In the genomic region with DNA sequence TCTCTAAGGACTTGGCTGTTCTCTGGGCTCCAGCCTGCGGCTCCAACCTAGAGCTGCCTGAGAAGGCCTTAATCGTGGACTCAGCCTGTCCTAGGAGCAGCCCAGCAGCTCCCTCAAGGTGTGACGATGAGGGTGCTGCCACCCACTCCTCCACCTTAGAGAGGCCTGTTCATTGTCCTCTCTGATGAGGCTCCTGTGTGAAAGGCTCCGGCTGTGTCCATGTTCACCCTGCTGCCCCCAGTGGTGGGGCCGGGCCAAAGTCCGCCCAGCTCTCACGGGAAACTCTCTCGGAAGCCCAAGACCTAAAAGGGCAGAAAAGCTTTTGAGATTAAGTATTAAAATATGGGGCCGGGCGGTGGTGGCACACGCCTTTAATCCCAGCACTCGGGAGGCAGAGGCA, we compare ENCODE assay signal across 9 mouse cellular contexts. TPM values are rescaled to one million over a fixed set of nuclear protein-coding genes. Genes with fewer than 3 reads are reported as not detected.
DNase-seq lines count a peak whose midpoint lies in the region; ATAC-seq and TF ChIP-seq lines count a peak whose summit lies in the region.
"Had no signal": no experiment of that assay in that cellular context is flagged by ENCODE, and none has a peak within 500 bp of the region (broad histone marks: within the 10 kb centered on the region; RNA-seq: fewer than 3 reads in every experiment).

No protein-coding gene starts in this region.

- 36% methylated on average over 12 of the region's 12 CpGs for WGBS in intestine, postnatal 0 days
- 43% methylated on average over 12 of the region's 12 CpGs for WGBS in lung, embryonic 14.5 days
- 57% methylated on average over 12 of the region's 12 CpGs for WGBS in hindbrain, embryonic 13.5 days

- H3K27me3 ChIP-seq in intestine, postnatal 0 days (replicated peaks; ENCODE audit: control insufficient read depth, insufficient read depth, low read length), result no peaks in the 10 kb centered on the region
- no peaks in the 10 kb centered on the region for H3K27me3 ChIP-seq in lung, embryonic 14.5 days (ENCODE audit: insufficient read depth, low read length)
- H3K27me3 ChIP-seq in hindbrain, embryonic 13.5 days, result no peaks in the 10 kb centered on the region
- H3K27me3 ChIP-seq: Patski had no signal

- no peak overlapping the region for H3K4me3 ChIP-seq in brown adipose tissue, adult 24 weeks (ENCODE audit: insufficient read depth, low read depth, low read length)
- no peak overlapping the region for H3K4me3 ChIP-seq in intestine, postnatal 0 days (ENCODE audit: low read depth, low read length)
- no peak overlapping the region for H3K4me3 ChIP-seq in lung, embryonic 14.5 days (ENCODE audit: low read depth, low read length)
- H3K4me3 ChIP-seq in hindbrain, embryonic 13.5 days, result no peak overlapping the region

- no peaks in the 10 kb centered on the region for H3K9me3 ChIP-seq in intestine, postnatal 0 days (ENCODE audit: control insufficient read depth)
- H3K9me3 ChIP-seq in lung, embryonic 14.5 days (ENCODE audit: low read depth, low read length), result no peaks in the 10 kb centered on the region
- H3K9me3 ChIP-seq in hindbrain, embryonic 13.5 days, result no peaks in the 10 kb centered on the region

- H3K4me1 ChIP-seq in brown adipose tissue, adult 24 weeks (ENCODE audit: control insufficient read depth, insufficient read depth, insufficient read length, low read length), result peaks cover 19% of the 10 kb centered on the region
- H3K4me1 ChIP-seq in intestine, postnatal 0 days (replicated peaks; ENCODE audit: control insufficient read depth, insufficient read depth, low read length), result peaks cover 8% of the 10 kb centered on the region
- peaks cover 29% of the 10 kb centered on the region for H3K4me1 ChIP-seq in lung, embryonic 14.5 days (ENCODE audit: insufficient read depth)
- H3K4me1 ChIP-seq in hindbrain, embryonic 13.5 days (replicated peaks), result peaks cover 38% of the 10 kb centered on the region

- TF ChIP-seq CTCF in intestine, postnatal 0 days (IDR thresholded peaks at IDR 0.05; ENCODE audit: low read depth), result peak; percentile 64
- TF ChIP-seq CTCF in lung, embryonic 14.5 days (IDR thresholded peaks at IDR 0.05; ENCODE audit: low read depth), result peak; percentile 61

- 0 out of 2 replicates have a peak, but pooled peaks have one; percentile 4 for ATAC-seq in intestine, postnatal 0 days
- no peak for ATAC-seq in lung, embryonic 14.5 days (ENCODE audit: insufficient read depth)
- no peak for ATAC-seq in hindbrain, embryonic 13.5 days (ENCODE audit: low FRiP score)
- ATAC-seq: Patski had no signal

- no peak overlapping the region for H3K4me2 ChIP-seq in intestine, postnatal 0 days (replicated peaks; ENCODE audit: low read depth)
- no peak overlapping the region for H3K4me2 ChIP-seq in lung, embryonic 14.5 days
- H3K4me2 ChIP-seq in hindbrain, embryonic 13.5 days, result no peak overlapping the region

- no peaks in the 10 kb centered on the region for H3K36me3 ChIP-seq in intestine, postnatal 0 days (ENCODE audit: control insufficient read depth, insufficient read depth)
- H3K36me3 ChIP-seq in lung, embryonic 14.5 days (ENCODE audit: insufficient read depth), result no peaks in the 10 kb centered on the region
- H3K36me3 ChIP-seq in hindbrain, embryonic 13.5 days, result no peaks in the 10 kb centered on the region

- DNase-seq in heart, adult 18-20 months, result peak; percentile 78 to 79
- DNase-seq in heart, adult 8-10 months (ENCODE audit: low spot score), result no peak
- peak; percentile 59 for DNase-seq in lung, embryonic 14.5 days
- DNase-seq in thymus, postnatal 36 days, result no peak
- DNase-seq in layer of hippocampus, postnatal 14 days (ENCODE audit: low spot score in 2 of 2), result no peak

- no peak overlapping the region for H3K9ac ChIP-seq in intestine, postnatal 0 days (ENCODE audit: low read depth, low read length)
- H3K9ac ChIP-seq in lung, embryonic 14.5 days, result no peak overlapping the region
- no peak overlapping the region for H3K9ac ChIP-seq in hindbrain, embryonic 13.5 days

- peak overlapping the region; percentile 62 for H3K27ac ChIP-seq in brown adipose tissue, adult 24 weeks (replicated peaks; ENCODE audit: low read depth, low read length)
- H3K27ac ChIP-seq in intestine, postnatal 0 days (ENCODE audit: low read depth, low read length), result no peak overlapping the region; the same call in 1 of the 2 replicates
- H3K27ac ChIP-seq in lung, embryonic 14.5 days (ENCODE audit: low read depth), result no peak overlapping the region
- no peak overlapping the region for H3K27ac ChIP-seq in hindbrain, embryonic 13.5 days

RNA-seq across cellular contexts. Expression of gene Scyl1, which starts 48.3 kb away (rescaled TPM):
- total RNA-seq in heart, adult 18-20 months (2021), result 10 to 100 TPM; 55.1 to 67.8 TPM
- total RNA-seq in heart, adult 8-10 months (2022), result 10 to 100 TPM; 63.3 to 70.6 (median 67.2) TPM
- 49.2 and 54.3 TPM in 2 replicates for polyA plus RNA-seq in brown adipose tissue, adult 24 weeks (2012; ENCODE audit: insufficient read depth, insufficient read length, missing spikeins)
- polyA plus RNA-seq in intestine, postnatal 0 days (2015; fragmentation: Nextera tagmentation; extraction: Ambion mirVana), result 43.8 and 48.8 TPM in 2 replicates
- 74.8 and 84.5 TPM in 2 replicates for polyA plus RNA-seq in lung, embryonic 14.5 days (2014; fragmentation: Nextera tagmentation; extraction: Ambion mirVana)
- 10 to 100 TPM; 73.6 to 75.1 TPM for total RNA-seq in layer of hippocampus, postnatal 14 days (2021)
- 67.6 and 72.4 TPM in 2 replicates for polyA plus RNA-seq in hindbrain, embryonic 13.5 days (2015; fragmentation: Nextera tagmentation; extraction: Ambion mirVana)

RNA-seq across cellular contexts. Expression of gene Frmd8, which starts 55.5 kb away (rescaled TPM):
- total RNA-seq in heart, adult 18-20 months (2021), result 10 to 100 TPM in 1 of 2 experiments, 1 to 10 TPM in 1; 7.2 to 10.6 TPM
- total RNA-seq in heart, adult 8-10 months (2022), result 1 to 10 TPM; 7.1 to 8.1 (median 7.5) TPM
- 6.6 and 7.0 TPM in 2 replicates for polyA plus RNA-seq in brown adipose tissue, adult 24 weeks (2012; ENCODE audit: insufficient read depth, insufficient read length, missing spikeins)
- polyA plus RNA-seq in intestine, postnatal 0 days (2015; fragmentation: Nextera tagmentation; extraction: Ambion mirVana), result 21.7 and 24.0 TPM in 2 replicates
- polyA plus RNA-seq in lung, embryonic 14.5 days (2014; fragmentation: Nextera tagmentation; extraction: Ambion mirVana), result 37.9 and 42.2 TPM in 2 replicates
- total RNA-seq in layer of hippocampus, postnatal 14 days (2021), result 10 to 100 TPM; 19.8 to 20.1 TPM
- polyA plus RNA-seq in hindbrain, embryonic 13.5 days (2015; fragmentation: Nextera tagmentation; extraction: Ambion mirVana), result 17.5 and 19.3 TPM in 2 replicates

RNA-seq across cellular contexts. Expression of gene Slc25a45, which starts 58.1 kb away (rescaled TPM):
- 1 to 10 TPM; 2.6 to 2.8 TPM for total RNA-seq in heart, adult 18-20 months (2021)
- 1 to 10 TPM; 2.4 to 3.8 (median 2.8) TPM for total RNA-seq in heart, adult 8-10 months (2022)
- 2.3 and 2.4 TPM in 2 replicates for polyA plus RNA-seq in brown adipose tissue, adult 24 weeks (2012; ENCODE audit: insufficient read depth, insufficient read length, missing spikeins)
- 3.8 and 4.0 TPM in 2 replicates for polyA plus RNA-seq in intestine, postnatal 0 days (2015; fragmentation: Nextera tagmentation; extraction: Ambion mirVana)
- 2.4 TPM in 2 replicates for polyA plus RNA-seq in lung, embryonic 14.5 days (2014; fragmentation: Nextera tagmentation; extraction: Ambion mirVana)
- 1 to 10 TPM; 3.6 to 3.7 TPM for total RNA-seq in layer of hippocampus, postnatal 14 days (2021)
- polyA plus RNA-seq in hindbrain, embryonic 13.5 days (2015; fragmentation: Nextera tagmentation; extraction: Ambion mirVana), result 2.6 and 2.8 TPM in 2 replicates

Comparison
In these comparisons a context has a peak if more than half of its experiments do, and no peak if none do; other contexts are left out.
1. DNase-seq: peak in heart, adult 18-20 months (2 of 2) and lung, embryonic 14.5 days (single experiment); none in heart, adult 8-10 months (single experiment), thymus, postnatal 36 days (0 of 2) and layer of hippocampus, postnatal 14 days (0 of 2).